Mouse (Mus musculus): ENCODE measurements at regions not wholly inside any gene's neighbourhood (a gene's known extent, or its start where the extent isn't known, plus 50 kb on each side); places are given as distances from the start of the nearest gene placed in this dataset.

DNA sequence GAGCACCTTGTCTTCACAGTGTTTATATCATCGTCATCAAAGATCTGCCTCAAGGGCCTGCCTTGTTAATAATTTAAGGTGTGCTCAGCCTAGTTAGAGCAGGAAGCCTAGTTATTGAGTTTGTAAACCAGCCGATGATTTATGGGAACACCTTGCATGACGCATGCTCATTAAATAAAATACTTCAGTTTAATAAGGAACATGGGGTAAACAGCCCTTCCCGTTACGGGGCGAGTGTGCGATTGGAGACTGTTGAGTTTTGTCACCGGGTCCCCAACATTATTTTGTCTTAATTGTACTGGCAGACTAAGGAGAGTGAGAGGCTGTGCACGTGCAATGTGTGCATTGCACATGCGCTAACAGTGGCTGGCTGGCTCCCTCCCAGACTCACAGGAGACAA is 92.0 kb downstream of the Tfap2a start:
- TF ChIP-seq CTCF (IDR thresholded peaks at IDR 0.05) (no peak), EP300 (IDR thresholded peaks at IDR 0.05; ENCODE audit: insufficient read depth, low read depth, low read length) (no peak), POLR2A (IDR thresholded peaks at IDR 0.05; ENCODE audit: insufficient read depth, low read depth, low read length) (no peak)
